Mouse (Mus musculus) liver, embryonic 14.5 days (tissue): ENCODE measurements around the gene Dgat2. TPM values are rescaled to one million over a fixed set of nuclear protein-coding genes. Genes with fewer than 3 reads are reported as not detected.

Experiments used
- ATAC-seq: fragments of 200-750 bp; cut with Nextera tagmentation; 2 replicates; pipeline ENCODE4 v1.8.0; 2017; ENCODE audit warnings: moderate number of reproducible peaks, mild to moderate bottlenecking, moderate library complexity; ENCODE audit not compliant: insufficient read depth
- DNase-seq, 3 experiments: peaks; one replicate each; pipeline ENCODE4 v3.0.0-alpha.2; 2012 to 2013; ENCODE audit warnings: low read depth in 3 of 3, low spot score in 3 of 3
- H3K27ac ChIP-seq: fragments of 300-500 bp; sonication (generic); 2 replicates; pipeline ENCODE4 v1.5.1; 2014; ENCODE audit warnings: moderate library complexity, mild to moderate bottlenecking, control low read depth, inconsistent platforms
- H3K27me3 ChIP-seq: fragments of 300-500 bp; sonication (generic); 2 replicates; pipeline ENCODE4 v1.6.1; 2014; ENCODE audit warnings: mild to moderate bottlenecking, low read length, moderate library complexity; ENCODE audit not compliant: control insufficient read depth, insufficient read depth
- H3K36me3 ChIP-seq: fragments of 300-500 bp; sonication (generic); replicated peaks from 2 replicates; pipeline ENCODE4 v1.6.1; 2014; ENCODE audit warnings: low read depth; ENCODE audit not compliant: control insufficient read depth, insufficient read depth
- H3K4me1 ChIP-seq, 2 experiments: fragments of 200-500 bp in 1 of 2; fragments of 300-500 bp in 1 of 2; sonication (generic) in 1 of 2; replicated peaks; 2 replicates each; pipeline ENCODE4 v1.6.1; 2012 to 2014; ENCODE audit warnings: antibody characterized with exemption in 1 of 2, inconsistent platforms in 1 of 2, low read length in 1 of 2; ENCODE audit not compliant: control insufficient read depth in 2 of 2, insufficient read depth in 2 of 2
- H3K4me2 ChIP-seq: fragments of 300-500 bp; sonication (generic); 2 replicates; pipeline ENCODE4 v1.6.1; 2014; ENCODE audit warnings: low read depth, mild to moderate bottlenecking, control low read depth, moderate library complexity
- H3K4me3 ChIP-seq, 2 experiments: fragments of 200-500 bp in 1 of 2; fragments of 300-500 bp in 1 of 2; sonication (generic) in 1 of 2; 2 replicates each; pipeline ENCODE4 v1.5.1; 2012 to 2014; ENCODE audit warnings: low read depth in 2 of 2, low read length in 2 of 2, mild to moderate bottlenecking in 2 of 2, control low read depth in 1 of 2, inconsistent platforms in 1 of 2, moderate library complexity in 1 of 2; ENCODE audit not compliant: insufficient read depth in 1 of 2
- H3K9ac ChIP-seq: fragments of 300-500 bp; sonication (generic); replicated peaks from 2 replicates; pipeline ENCODE4 v1.6.1; 2014; ENCODE audit warnings: mild to moderate bottlenecking, control low read depth, moderate library complexity
- H3K9me3 ChIP-seq: fragments of 300-500 bp; sonication (generic); 2 replicates; pipeline ENCODE4 v1.6.1; 2016; ENCODE audit warnings: low read length, mixed read lengths; ENCODE audit not compliant: control insufficient read depth
- CTCF ChIP-seq: IDR thresholded peaks from 2 replicates; pipeline ENCODE4 v1.5.1; 2016; ENCODE audit warnings: antibody characterized with exemption, low read depth, control low read depth
- EP300 ChIP-seq: IDR thresholded peaks from 2 replicates; pipeline ENCODE4 v1.6.1; 2016; ENCODE audit warnings: antibody characterized with exemption, low read depth
- WGBS: fragments of 180-500 bp; shearing (Covaris S2); extraction: QIAGEN DNeasy Blood & Tissue Kit; methylation state at CpG from one replicate; pipeline ENCODE4 v1.1.7; 2014; ENCODE audit not compliant: insufficient replicate concordance; 5-methylcytosine and 5-hydroxymethylcytosine counted together
- polyA plus RNA-seq, 2 experiments: library from polyadenylated mRNA; depleted of rRNA in 1 of 2; stranded (reverse) in 1 of 2; unstranded in 1 of 2; fragments of >200 nt; fragmentation: Nextera tagmentation in 1 of 2; extraction: Ambion mirVana in 1 of 2; gene quantifications; 2 replicates each; pipeline versions ENCODE4 v1.2.1 to v1.2.3; 2012 to 2014

Gene Dgat2
- polyA plus RNA-seq, 2 experiments, result 44.0 to 66.8 TPM

GRCm38 (mm10) chr7:99120865-99121521 is 61.5 kb downstream of the Dgat2 start:
- DNase-seq (no peak), ATAC-seq (no peak)
- no peak overlapping the region for H3K4me3 ChIP-seq
- no peaks in the 10 kb centered on the region for H3K36me3 ChIP-seq
- TF ChIP-seq EP300 (no peak), CTCF (no peak)
- no peak overlapping the region for H3K4me2 ChIP-seq
- no peaks in the 10 kb centered on the region for H3K9me3 ChIP-seq
- no peak overlapping the region for H3K27ac ChIP-seq
- H3K27me3 ChIP-seq, result no peaks in the 10 kb centered on the region
- 42% methylated on average over 5 of the region's 5 CpGs for WGBS
- H3K9ac ChIP-seq, result no peak overlapping the region
- peaks cover 0 to 13% of the 10 kb centered on the region in 2 experiments; a peak in 2 of 4 replicates for H3K4me1 ChIP-seq

GRCm38 (mm10) chr7:99120082-99120481 is 62.4 kb downstream of the Dgat2 start:
- 36% methylated on average over 4 of the region's 4 CpGs for WGBS
- no peak for TF ChIP-seq EP300
- no peak for TF ChIP-seq CTCF

GRCm38 (mm10) chr7:99116781-99117180 is 65.7 kb downstream of the Dgat2 start:
- TF ChIP-seq EP300, result no peak
- TF ChIP-seq CTCF, result no peak
- Histone ChIP-seq H3K4me2 (no peak overlapping the region), H3K4me1 (peaks cover 0 to 8% of the 10 kb centered on the region in 2 experiments; a peak in 2 of 4 replicates), H3K9ac (no peak overlapping the region), H3K36me3 (no peaks in the 10 kb centered on the region), H3K27ac (no peak overlapping the region), H3K9me3 (no peaks in the 10 kb centered on the region), H3K27me3 (no peaks in the 10 kb centered on the region), H3K4me3 (no peak overlapping the region)
- no peak for ATAC-seq
- WGBS, result 43% methylated on average over 3 of the region's 3 CpGs
- DNase-seq, result no peak

More at GRCm38 (mm10) chr7:99120082-99120481, 62.4 kb downstream of the Dgat2 start:
- Histone ChIP-seq H3K4me2 (no peak overlapping the region), H3K36me3 (no peaks in the 10 kb centered on the region), H3K4me3 (no peak overlapping the region), H3K27ac (no peak overlapping the region), H3K9me3 (no peaks in the 10 kb centered on the region), H3K27me3 (no peaks in the 10 kb centered on the region), H3K4me1 (peaks cover 0 to 13% of the 10 kb centered on the region in 2 experiments; a peak in 2 of 4 replicates), H3K9ac (no peak overlapping the region)
- ATAC-seq (no peak), DNase-seq (no peak)

- H3K4me1 ChIP-seq, result peaks cover 0 to 1% of the 10 kb centered on the region in 2 experiments; a peak in 1 of 4 replicates
- no peak overlapping the region for H3K4me3 ChIP-seq
- no peaks in the 10 kb centered on the region for H3K27me3 ChIP-seq
- ATAC-seq (no peak), DNase-seq (no peak)
- no peak overlapping the region for H3K4me2 ChIP-seq
- no peaks in the 10 kb centered on the region for H3K9me3 ChIP-seq
- no peak overlapping the region for H3K9ac ChIP-seq
- H3K36me3 ChIP-seq, result no peaks in the 10 kb centered on the region
- WGBS, result 73% methylated on average over 16 of the region's 16 CpGs
- no peak overlapping the region for H3K27ac ChIP-seq
- TF ChIP-seq CTCF (no peak), EP300 (no peak)
Observed at GRCm38 (mm10) chr7:99114006-99114726, 68.4 kb downstream of the Dgat2 start.

GRCm38 (mm10) chr7:99107566-99107965 is 75.0 kb downstream of the Dgat2 start:
- TF ChIP-seq EP300 (no peak), CTCF (peak; percentile 47)
- ATAC-seq (no peak), DNase-seq (no peak)
- Histone ChIP-seq H3K27ac (no peak overlapping the region), H3K9ac (no peak overlapping the region), H3K4me3 (no peak overlapping the region), H3K36me3 (no peaks in the 10 kb centered on the region), H3K4me1 (peaks cover 0 to 11% of the 10 kb centered on the region in 2 experiments; a peak in 1 of 4 replicates), H3K4me2 (no peak overlapping the region), H3K27me3 (no peaks in the 10 kb centered on the region), H3K9me3 (no peaks in the 10 kb centered on the region)
- WGBS, result 39% methylated on average over 3 of the region's 3 CpGs
